Mouse (Mus musculus): ENCODE measurements around the gene Srpk1.

- TF ChIP-seq POLR2A (IDR thresholded peaks at IDR 0.05; ENCODE audit: low read depth, low read length), result no peak
- no peak for TF ChIP-seq CTCF (conservative IDR thresholded peaks at IDR 0.05; ENCODE audit: insufficient read depth, insufficient read length, low read depth, low read length)
These were observed 4.4 kb upstream of the Srpk1 start for GRCm38 (mm10) chr17:28626937-28627336.

Measured in kidney, adult 2 months (tissue).